Mouse (Mus musculus): ENCODE measurements at regions not wholly inside any gene's neighbourhood (a gene's known extent, or its start where the extent isn't known, plus 50 kb on each side); places are given as distances from the start of the nearest gene placed in this dataset.

- TF ChIP-seq CTCF (IDR thresholded peaks at IDR 0.05; ENCODE audit: low read depth): no peak
- no peak for ATAC-seq
- Histone ChIP-seq H3K27ac (ENCODE audit: low read depth, low read length) (no peak overlapping the region), H3K4me3 (ENCODE audit: low read depth, low read length) (no peak overlapping the region), H3K9me3 (ENCODE audit: control insufficient read depth) (no peaks in the 10 kb centered on the region), H3K4me2 (replicated peaks; ENCODE audit: low read depth) (no peak overlapping the region), H3K27me3 (replicated peaks; ENCODE audit: control insufficient read depth, insufficient read depth, low read length) (no peaks in the 10 kb centered on the region), H3K4me1 (replicated peaks; ENCODE audit: control insufficient read depth, insufficient read depth, low read length) (no peaks in the 10 kb centered on the region), H3K9ac (ENCODE audit: low read depth, low read length) (no peak overlapping the region), H3K36me3 (ENCODE audit: control insufficient read depth, insufficient read depth) (no peaks in the 10 kb centered on the region)
These were observed 99.2 kb upstream of the Nr3c2 start for GRCm38 (mm10) chr8:76799998-76800397.

GRCm38 (mm10) chr8:76823456-76823855 is 75.8 kb upstream of the Nr3c2 start:
- no peak for ATAC-seq
- Histone ChIP-seq H3K9me3 (ENCODE audit: control insufficient read depth) (no peaks in the 10 kb centered on the region), H3K9ac (ENCODE audit: low read depth, low read length) (no peak overlapping the region), H3K27me3 (replicated peaks; ENCODE audit: control insufficient read depth, insufficient read depth, low read length) (no peaks in the 10 kb centered on the region), H3K4me2 (replicated peaks; ENCODE audit: low read depth) (no peak overlapping the region), H3K4me3 (ENCODE audit: low read depth, low read length) (no peak overlapping the region), H3K36me3 (ENCODE audit: control insufficient read depth, insufficient read depth) (no peaks in the 10 kb centered on the region), H3K27ac (ENCODE audit: low read depth, low read length) (no peak overlapping the region), H3K4me1 (replicated peaks; ENCODE audit: control insufficient read depth, insufficient read depth, low read length) (no peaks in the 10 kb centered on the region)
- WGBS: 69% methylated on average over 2 of the region's 2 CpGs
- TF ChIP-seq CTCF (IDR thresholded peaks at IDR 0.05; ENCODE audit: low read depth): no peak
